Mouse (Mus musculus): ENCODE data around the gene Cbx7. TPM values are rescaled to one million over a fixed set of nuclear protein-coding genes. Genes with fewer than 3 reads are reported as not detected.
"Not testable (repeated sequence)": the region's sequence is repeated elsewhere in the genome, so short reads cannot be mapped to it uniquely, and the experiment has no call there.

The Cbx7 gene
- total and polyA plus RNA-seq, 2 experiments from 2014 or later, result 2.9 to 9.5 TPM

DNA sequence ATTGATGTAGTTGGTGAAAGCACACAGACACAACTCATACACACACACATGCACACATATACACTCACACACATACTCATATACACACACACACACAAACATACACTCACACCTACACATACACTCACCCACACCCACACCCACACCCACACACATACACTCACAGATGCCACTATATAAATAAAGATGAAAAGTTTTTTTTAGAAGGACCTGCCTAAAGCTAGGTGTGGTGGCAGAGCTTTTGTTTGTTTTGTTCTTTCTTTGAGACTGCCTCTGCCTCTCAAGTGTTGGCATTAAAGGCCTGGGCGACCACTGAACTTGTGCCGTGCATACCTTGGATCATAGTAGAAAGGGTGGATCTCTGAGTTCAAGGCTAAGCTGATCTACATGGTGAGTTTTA is 69.5 kb downstream of the Cbx7 start:
- no peak for ATAC-seq
- Histone ChIP-seq H3K9ac (replicated peaks; ENCODE audit: low read length) (no peak overlapping the region), H3K36me3 (ENCODE audit: insufficient read depth, low read length) (no peaks in the 10 kb centered on the region), H3K4me1 (ENCODE audit: insufficient read depth, low read length) (no peaks in the 10 kb centered on the region), H3K27me3 (ENCODE audit: insufficient read depth, low read length) (no peaks in the 10 kb centered on the region), H3K4me2 (ENCODE audit: low read depth, low read length) (no peak overlapping the region), H3K4me3 (ENCODE audit: low read length) (no peak overlapping the region), H3K27ac (no peak overlapping the region), H3K9me3 (ENCODE audit: low read length) (no peaks in the 10 kb centered on the region)
- no peak for TF ChIP-seq CTCF (IDR thresholded peaks at IDR 0.05; ENCODE audit: low read depth)
- 90% methylated on average over 2 of the region's 2 CpGs for WGBS
- no peak for DNase-seq (ENCODE audit: low spot score)

GRCm38 (mm10) chr15:79900751-79901150 is 70.2 kb downstream of the Cbx7 start:
- ATAC-seq (no peak), DNase-seq (ENCODE audit: low spot score) (no peak)

DNA sequence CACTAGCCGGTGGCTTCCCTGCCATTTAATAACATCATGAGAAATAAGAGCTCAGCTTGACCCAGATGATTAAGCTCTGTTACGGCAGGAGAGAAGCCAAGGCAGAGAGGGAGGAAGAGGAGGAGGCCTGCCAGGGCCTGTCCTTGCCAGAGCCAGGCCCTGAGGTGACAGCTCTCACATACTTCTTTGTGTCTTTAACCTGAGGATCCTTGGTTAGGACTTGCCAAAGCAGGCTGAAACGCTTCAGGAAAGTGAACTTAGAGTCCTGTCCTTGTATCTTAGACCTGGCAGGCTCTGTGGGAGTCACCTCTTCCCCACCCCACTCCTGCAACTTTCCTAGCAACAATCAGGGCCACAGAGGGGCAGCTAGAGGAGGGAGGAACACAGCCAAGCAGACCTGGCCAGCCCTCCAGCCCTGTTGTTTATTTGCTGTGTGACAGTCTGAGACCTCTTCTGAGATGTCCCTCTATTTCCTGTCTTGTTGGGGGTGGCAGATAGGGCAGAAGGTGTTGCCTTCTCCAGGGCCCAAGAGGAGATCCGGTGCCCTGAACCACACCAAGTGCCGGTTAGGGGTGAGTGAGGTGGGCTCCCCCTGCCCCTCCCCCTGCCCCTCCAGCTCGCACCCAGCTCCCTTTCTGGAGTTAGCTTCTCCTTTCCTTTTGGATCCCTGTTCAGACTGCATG is 71.0 kb downstream of the Cbx7 start:
- ATAC-seq (no peak), DNase-seq (ENCODE audit: low spot score) (no peak)
- no peaks in the 10 kb centered on the region for H3K4me1 ChIP-seq (ENCODE audit: insufficient read depth, low read length)
- H3K27me3 ChIP-seq (ENCODE audit: insufficient read depth, low read length), result no peaks in the 10 kb centered on the region
- H3K4me3 ChIP-seq (ENCODE audit: low read length), result no peak overlapping the region
- H3K9ac ChIP-seq (replicated peaks; ENCODE audit: low read length), result no peak overlapping the region
- TF ChIP-seq CTCF (IDR thresholded peaks at IDR 0.05; ENCODE audit: low read depth), result no peak
- H3K4me2 ChIP-seq (ENCODE audit: low read depth, low read length), result no peak overlapping the region
- no peak overlapping the region for H3K27ac ChIP-seq
- 87% methylated on average over 6 of the region's 6 CpGs for WGBS
- no peaks in the 10 kb centered on the region for H3K36me3 ChIP-seq (ENCODE audit: insufficient read depth, low read length)
- H3K9me3 ChIP-seq (ENCODE audit: low read length), result no peaks in the 10 kb centered on the region

More at GRCm38 (mm10) chr15:79900751-79901150, 70.2 kb downstream of the Cbx7 start:
- WGBS, result 69% methylated on average over 7 of the region's 7 CpGs
- no peaks in the 10 kb centered on the region for H3K27me3 ChIP-seq (ENCODE audit: insufficient read depth, low read length)
- H3K27ac ChIP-seq, result no peak overlapping the region
- no peak overlapping the region for H3K4me3 ChIP-seq (ENCODE audit: low read length)
- H3K9ac ChIP-seq (replicated peaks; ENCODE audit: low read length), result no peak overlapping the region
- H3K36me3 ChIP-seq (ENCODE audit: insufficient read depth, low read length), result no peaks in the 10 kb centered on the region
- no peak overlapping the region for H3K4me2 ChIP-seq (ENCODE audit: low read depth, low read length)
- H3K9me3 ChIP-seq (ENCODE audit: low read length), result no peaks in the 10 kb centered on the region
- no peaks in the 10 kb centered on the region for H3K4me1 ChIP-seq (ENCODE audit: insufficient read depth, low read length)
- no peak for TF ChIP-seq CTCF (IDR thresholded peaks at IDR 0.05; ENCODE audit: low read depth)

DNA sequence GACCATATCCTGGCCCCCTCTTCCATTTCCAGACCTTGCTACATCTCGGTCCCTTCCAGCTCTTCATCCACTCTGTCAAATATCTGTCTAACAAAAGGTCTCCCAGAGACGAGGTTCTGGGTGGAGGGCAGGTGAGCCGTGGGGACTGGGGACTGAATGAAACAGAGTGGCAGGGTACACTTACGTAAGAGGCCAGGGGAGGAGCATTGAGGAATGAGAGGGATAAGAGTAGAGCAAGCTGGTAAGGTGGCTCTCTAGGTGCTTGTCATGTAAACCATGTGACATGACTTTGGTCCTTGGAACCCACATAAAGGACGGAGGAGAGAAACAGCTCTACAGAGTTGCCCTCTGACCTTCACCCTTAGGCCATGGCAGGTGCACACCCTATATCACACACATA is 71.9 kb downstream of the Cbx7 start:
- Histone ChIP-seq H3K4me1 (ENCODE audit: insufficient read depth, low read length) (no peaks in the 10 kb centered on the region), H3K4me2 (ENCODE audit: low read depth, low read length) (no peak overlapping the region), H3K9ac (replicated peaks; ENCODE audit: low read length) (no peak overlapping the region), H3K27me3 (ENCODE audit: insufficient read depth, low read length) (no peaks in the 10 kb centered on the region), H3K27ac (no peak overlapping the region), H3K36me3 (ENCODE audit: insufficient read depth, low read length) (no peaks in the 10 kb centered on the region), H3K9me3 (ENCODE audit: low read length) (no peaks in the 10 kb centered on the region), H3K4me3 (ENCODE audit: low read length) (no peak overlapping the region)
- no peak for DNase-seq (ENCODE audit: low spot score)
- 87% methylated on average over 5 of the region's 5 CpGs for WGBS
- ATAC-seq, result no peak
- no peak for TF ChIP-seq CTCF (IDR thresholded peaks at IDR 0.05; ENCODE audit: low read depth)

GRCm38 (mm10) chr15:79896080-79896725 is 74.7 kb downstream of the Cbx7 start:
- H3K27ac ChIP-seq, result no peak overlapping the region
- no peak overlapping the region for H3K4me3 ChIP-seq (ENCODE audit: low read length)
- no peak overlapping the region for H3K9ac ChIP-seq (replicated peaks; ENCODE audit: low read length)
- no peak for TF ChIP-seq CTCF (IDR thresholded peaks at IDR 0.05; ENCODE audit: low read depth)
- ATAC-seq, result no peak
- no peaks in the 10 kb centered on the region for H3K9me3 ChIP-seq (ENCODE audit: low read length)
- H3K36me3 ChIP-seq (ENCODE audit: insufficient read depth, low read length), result no peaks in the 10 kb centered on the region
- H3K4me1 ChIP-seq (ENCODE audit: insufficient read depth, low read length), result no peaks in the 10 kb centered on the region; the same call in 1 of the 2 replicates
- DNase-seq (ENCODE audit: low spot score), result no peak
- 84% methylated on average over 9 of the region's 9 CpGs for WGBS
- no peaks in the 10 kb centered on the region for H3K27me3 ChIP-seq (ENCODE audit: insufficient read depth, low read length)
- no peak overlapping the region for H3K4me2 ChIP-seq (ENCODE audit: low read depth, low read length)

DNA sequence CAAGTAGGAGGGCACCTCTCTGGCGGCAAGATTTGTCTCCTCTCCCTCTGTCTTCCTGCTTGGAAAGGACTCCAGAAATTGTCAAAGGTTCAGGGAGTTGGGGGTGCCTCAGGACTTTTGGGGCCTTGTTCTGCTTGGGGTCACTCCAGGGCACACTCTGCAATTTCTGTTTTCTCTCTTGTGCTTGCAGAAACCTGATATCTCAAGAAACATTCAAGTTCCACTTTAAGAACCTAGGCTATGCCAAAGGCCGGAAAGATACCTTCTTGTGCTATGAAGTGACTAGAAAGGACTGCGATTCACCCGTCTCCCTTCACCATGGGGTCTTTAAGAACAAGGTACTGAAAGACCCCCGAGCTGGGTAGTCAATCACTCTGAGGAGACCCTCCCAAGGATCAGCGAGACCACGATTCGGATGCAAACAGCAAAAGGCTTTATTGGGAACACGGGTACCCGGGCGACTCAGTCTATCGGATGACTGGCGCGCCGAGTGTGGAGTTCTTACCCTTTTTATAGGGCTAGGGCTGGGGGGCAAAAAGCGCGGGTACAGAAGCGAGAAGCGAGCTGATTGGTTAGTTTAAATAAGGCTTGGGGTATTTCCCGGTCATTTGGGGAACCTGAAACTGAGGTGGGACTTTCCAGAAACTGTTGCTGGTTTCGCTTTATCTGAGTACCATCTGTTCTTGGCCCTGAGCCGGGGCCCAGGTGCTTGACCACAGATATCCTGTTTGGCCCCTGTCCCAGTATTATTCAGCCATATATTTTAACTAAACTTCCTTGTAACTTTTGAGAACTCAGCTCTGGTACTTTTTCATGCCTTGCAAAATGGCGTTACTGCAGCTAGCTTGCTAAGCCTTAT is 75.5 kb downstream of the Cbx7 start:
- H3K4me2 ChIP-seq (ENCODE audit: low read depth, low read length); H3K36me3 ChIP-seq (ENCODE audit: insufficient read depth, low read length); H3K9ac ChIP-seq (replicated peaks; ENCODE audit: low read length); H3K27me3 ChIP-seq (ENCODE audit: insufficient read depth, low read length); DNase-seq (ENCODE audit: low spot score); H3K27ac ChIP-seq; H3K9me3 ChIP-seq (ENCODE audit: low read length); H3K4me1 ChIP-seq (ENCODE audit: insufficient read depth, low read length); H3K4me3 ChIP-seq (ENCODE audit: low read length); ATAC-seq: not testable (repeated sequence)
- WGBS, result 90% methylated on average over 10 of the region's 23 CpGs

Measured in hindbrain, postnatal 0 days (tissue).